Mouse (Mus musculus) olfactory bulb, adult 2 months (tissue): ENCODE measurements around the gene Adprhl1.

Source experiments
- CTCF ChIP-seq: fragments of 200-500 bp; IDR thresholded peaks from 2 replicates; pipeline ENCODE4 v1.5.1; 2012; ENCODE audit warnings: low read depth, mild to moderate bottlenecking, low read length, moderate library complexity; ENCODE audit not compliant: insufficient read depth
- POLR2A ChIP-seq: fragments of 200-500 bp; IDR thresholded peaks from 2 replicates; pipeline ENCODE4 v1.6.1; 2012; ENCODE audit warnings: mild to moderate bottlenecking, low read depth, low read length, moderate library complexity; ENCODE audit not compliant: insufficient read depth

DNA sequence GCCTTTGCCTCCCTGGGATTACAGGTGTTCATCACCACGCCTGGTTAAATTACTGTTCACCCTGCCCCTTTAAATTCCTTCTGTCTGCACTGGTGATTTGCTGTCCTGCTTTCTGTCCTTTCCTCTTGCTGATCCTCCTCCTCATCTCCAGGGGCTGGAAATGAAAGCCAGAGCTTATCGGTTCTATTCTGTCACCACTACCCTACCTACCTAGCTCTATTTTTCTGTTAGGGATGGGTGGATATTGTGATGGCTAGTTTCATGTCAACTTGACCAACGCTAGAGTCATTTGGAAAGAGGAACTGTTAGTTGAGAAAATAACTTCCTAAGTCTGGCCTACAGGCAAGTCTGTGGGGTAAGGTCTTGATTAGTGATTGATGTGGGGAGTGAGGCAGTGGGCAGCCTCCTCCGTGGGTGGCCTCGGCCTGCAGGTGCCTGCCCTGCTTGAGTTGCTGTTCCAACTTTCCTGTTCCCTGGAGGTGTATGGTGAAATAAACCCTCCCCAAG, 23.0 kb upstream of the Adprhl1 start:
- TF ChIP-seq CTCF (no peak), POLR2A (no peak)
